9 mouse cellular contexts compared by ENCODE assay signal in the genomic region with DNA sequence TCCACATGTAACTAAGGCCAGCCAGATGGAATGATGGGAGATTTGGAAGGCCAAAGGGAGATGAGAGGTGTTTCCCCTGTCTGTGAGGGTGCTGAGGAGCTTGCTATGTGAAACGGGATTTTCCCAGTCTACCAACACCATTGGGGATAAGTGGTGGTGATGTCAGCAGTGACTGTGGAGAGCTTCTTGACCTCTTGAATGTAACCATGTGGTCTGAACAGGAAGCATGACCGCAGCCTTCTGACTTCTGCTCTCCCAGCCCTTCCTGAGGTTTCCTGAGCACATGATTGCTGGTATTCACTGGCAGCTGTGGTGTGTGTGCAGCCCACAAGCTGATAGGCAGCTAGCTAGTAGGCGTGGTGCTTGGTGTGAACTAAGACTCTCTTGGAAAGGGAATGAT. TPM values are rescaled to one million over a fixed set of nuclear protein-coding genes. Genes with fewer than 3 reads are reported as not detected.
DNase-seq lines count a peak whose midpoint lies in the region; ATAC-seq lines count a peak whose summit lies in the region.
"Had no signal": no experiment of that assay in that cellular context is flagged by ENCODE, and none has a peak within 500 bp of the region (broad histone marks: within the 10 kb centered on the region; RNA-seq: fewer than 3 reads in every experiment).

No protein-coding gene starts in this region.

- H3K9me3 ChIP-seq in heart, embryonic 12.5 days (replicated peaks): no peaks in the 10 kb centered on the region
- no peaks in the 10 kb centered on the region for H3K9me3 ChIP-seq in liver, embryonic 13.5 days (replicated peaks)
- H3K9me3 ChIP-seq in forebrain, embryonic 10.5 days: no peaks in the 10 kb centered on the region
- H3K9me3 ChIP-seq: hindbrain, embryonic 15.5 days had no signal

- no peak overlapping the region for H3K9ac ChIP-seq in heart, embryonic 12.5 days
- no peak overlapping the region for H3K9ac ChIP-seq in liver, embryonic 13.5 days
- H3K9ac ChIP-seq: hindbrain, embryonic 15.5 days had no signal

- no peak overlapping the region for H3K4me3 ChIP-seq in heart, embryonic 12.5 days
- no peak overlapping the region for H3K4me3 ChIP-seq in liver, embryonic 13.5 days (replicated peaks)
- no peak overlapping the region for H3K4me3 ChIP-seq in forebrain, embryonic 10.5 days
- H3K4me3 ChIP-seq: hindbrain, embryonic 15.5 days had no signal

- no peak overlapping the region for H3K4me2 ChIP-seq in heart, embryonic 12.5 days
- H3K4me2 ChIP-seq in liver, embryonic 13.5 days: 0 out of 2 replicates have a peak overlapping the region, but pooled peaks have one; percentile 4
- H3K4me2 ChIP-seq: hindbrain, embryonic 15.5 days had no signal

- no peaks in the 10 kb centered on the region for H3K27me3 ChIP-seq in heart, embryonic 12.5 days (replicated peaks)
- no peaks in the 10 kb centered on the region for H3K27me3 ChIP-seq in liver, embryonic 13.5 days
- H3K27me3 ChIP-seq in forebrain, embryonic 10.5 days (ENCODE audit: poor library complexity, severe bottlenecking): peaks cover 3% of the 10 kb centered on the region; the same call in 1 of the 2 replicates
- H3K27me3 ChIP-seq: hindbrain, embryonic 15.5 days had no signal

- peaks cover 16% of the 10 kb centered on the region for H3K4me1 ChIP-seq in heart, embryonic 12.5 days (replicated peaks)
- H3K4me1 ChIP-seq in liver, embryonic 13.5 days (replicated peaks): peaks cover 28% of the 10 kb centered on the region
- H3K4me1 ChIP-seq in forebrain, embryonic 10.5 days: peaks cover 35% of the 10 kb centered on the region

- DNase-seq in kidney, adult 8-10 months: peak; percentile 49
- DNase-seq in kidney, adult 18-20 months: no peak
- no peak for DNase-seq in liver, embryonic 13.5 days
- DNase-seq in skeletal muscle tissue, adult 2 months (ENCODE audit: low read depth, low spot score): peak; percentile 55
- DNase-seq in forebrain, embryonic 10.5 days (ENCODE audit: extremely low spot score, low spot score): no peak
- no peak for DNase-seq in right cerebral cortex, adult 2 months (ENCODE audit: low spot score in 2 of 2)
- DNase-seq in urinary bladder, postnatal 36 days (ENCODE audit: low spot score in 2 of 2): no peak

- H3K36me3 ChIP-seq in heart, embryonic 12.5 days: no peaks in the 10 kb centered on the region
- no peaks in the 10 kb centered on the region for H3K36me3 ChIP-seq in liver, embryonic 13.5 days
- H3K36me3 ChIP-seq in forebrain, embryonic 10.5 days (replicated peaks): no peaks in the 10 kb centered on the region
- H3K36me3 ChIP-seq: hindbrain, embryonic 15.5 days had no signal

- ATAC-seq in heart, embryonic 12.5 days (ENCODE audit: insufficient number of reproducible peaks, low FRiP score): peak; percentile 66
- peak; percentile 66 for ATAC-seq in liver, embryonic 13.5 days (ENCODE audit: low read depth)

- H3K27ac ChIP-seq in heart, embryonic 12.5 days (ENCODE audit: poor library complexity, severe bottlenecking): peak overlapping the region; percentile 4; the same call in 1 of the 2 replicates
- no peak overlapping the region for H3K27ac ChIP-seq in liver, embryonic 13.5 days
- no peak overlapping the region for H3K27ac ChIP-seq in forebrain, embryonic 10.5 days
- H3K27ac ChIP-seq: hindbrain, embryonic 15.5 days had no signal

- 27% methylated on average over 3 of the region's 3 CpGs for WGBS in heart, embryonic 12.5 days
- 11% methylated on average over 3 of the region's 3 CpGs for WGBS in liver, embryonic 13.5 days (ENCODE audit: insufficient replicate concordance)
- WGBS in forebrain, embryonic 10.5 days: 76% methylated on average over 3 of the region's 3 CpGs

RNA-seq across cellular contexts. Expression of a gene that starts 58.8 kb away (rescaled TPM):
- polyA plus RNA-seq in heart, embryonic 12.5 days (2016; fragmentation: Nextera tagmentation; extraction: Ambion mirVana): 47.9 and 48.8 TPM in 2 replicates
- 44.6 and 54.3 TPM in 2 replicates for polyA plus RNA-seq in liver, embryonic 13.5 days (2015; fragmentation: Nextera tagmentation; extraction: Ambion mirVana)
- polyA plus RNA-seq in forebrain, embryonic 10.5 days (2016; fragmentation: Nextera tagmentation; extraction: Ambion mirVana): 23.8 and 26.5 TPM in 2 replicates

Comparison
In these comparisons a context has a peak if more than half of its experiments do, and no peak if none do; other contexts are left out.
1. DNase-seq: peak in kidney, adult 8-10 months (2 of 2) and skeletal muscle tissue, adult 2 months (single experiment); none in kidney, adult 18-20 months (single experiment), liver, embryonic 13.5 days (single experiment), forebrain, embryonic 10.5 days (single experiment), right cerebral cortex, adult 2 months (0 of 2) and urinary bladder, postnatal 36 days (0 of 2).